Mouse (Mus musculus): Measurements from ENCODE around the gene Anxa7.
A peak's percentile ranks its signal among the peaks of the same experiment; 100 is the strongest.

The Anxa7 gene

DNA sequence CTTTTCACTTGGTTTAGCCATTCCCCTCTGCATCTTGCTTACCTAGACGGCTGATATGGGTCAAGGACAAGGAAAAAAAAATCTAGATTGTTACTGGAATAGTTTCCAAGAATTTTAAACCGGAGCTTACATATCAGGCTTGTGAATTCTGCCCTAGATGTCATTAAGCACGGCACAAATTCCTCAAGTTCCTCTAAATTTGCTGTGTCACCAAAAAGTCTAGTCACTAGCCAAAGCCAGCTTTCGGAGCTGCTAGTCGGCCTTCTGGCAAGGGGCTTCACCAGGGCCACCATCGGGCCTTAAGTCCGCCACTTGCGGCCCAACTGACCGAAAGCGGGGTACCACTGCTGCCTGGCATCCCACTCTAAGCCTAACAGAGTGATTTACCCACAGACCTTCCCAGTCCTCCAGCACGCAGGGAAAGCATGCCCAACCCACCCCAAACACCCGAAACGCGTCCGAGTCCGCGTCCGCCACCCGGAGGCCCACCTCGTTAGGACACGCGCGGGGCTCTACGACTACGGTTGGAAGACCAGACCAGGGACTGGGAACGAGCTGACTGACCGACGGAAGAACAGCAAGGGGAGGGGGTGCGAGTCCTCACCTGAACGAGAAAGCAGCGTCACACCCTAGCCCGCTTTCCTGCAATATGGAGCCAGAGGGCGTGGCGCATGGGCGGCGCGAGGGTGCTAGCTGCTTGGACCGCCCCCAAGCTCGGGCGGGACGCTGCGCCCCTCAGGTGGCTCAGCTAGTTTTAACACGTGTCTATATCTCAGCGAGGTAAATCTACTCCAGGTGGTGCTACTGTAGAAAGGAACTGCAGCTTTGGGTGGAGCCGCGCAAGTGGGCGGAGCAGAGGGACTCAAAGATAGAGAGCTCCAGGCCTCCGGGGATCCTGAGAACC, at the start of gene Anxa7:
Gene Anxa7 (minus strand): TSS at position 843 of the 904 bp plus-strand sequence.
- peak; percentile 81 to 85 for DNase-seq

- no peak for DNase-seq
Observed at GRCm38 (mm10) chr14:20529643-20530042, 49.7 kb upstream of the Anxa7 start.

- no peak for DNase-seq
Observed at GRCm38 (mm10) chr14:20520179-20520578, 40.2 kb upstream of the Anxa7 start.

GRCm38 (mm10) chr14:20508424-20508823, 28.5 kb upstream of the Anxa7 start:
- DNase-seq: no peak

DNA sequence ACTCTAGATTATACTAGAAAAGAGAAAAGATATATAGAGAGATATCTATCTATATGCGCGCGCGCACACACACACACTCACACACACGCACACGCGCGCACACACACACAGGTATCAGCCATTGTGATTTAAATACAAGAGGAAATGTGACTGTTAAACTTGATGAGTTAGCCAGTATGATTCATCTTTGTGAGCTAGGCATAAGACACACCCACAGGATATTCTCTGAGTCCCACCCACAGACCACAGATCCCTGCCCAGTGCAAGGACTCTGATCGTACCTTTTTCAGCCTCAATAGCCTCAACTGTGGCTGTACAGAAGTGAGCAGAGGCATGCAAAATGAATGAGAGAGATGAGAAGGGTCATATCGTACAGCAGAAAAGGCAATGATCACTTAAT, 23.0 kb upstream of the Anxa7 start:
- DNase-seq: no peak

GRCm38 (mm10) chr14:20499982-20500381, 20.0 kb upstream of the Anxa7 start:
- no peak for DNase-seq

GRCm38 (mm10) chr14:20496603-20497002, 16.7 kb upstream of the Anxa7 start, which contains the start of gene Mss51:
Gene Mss51, minus strand, starts transcription at chr14:20496901.
- no peak for DNase-seq

GRCm38 (mm10) chr14:20486031-20486430, 6.1 kb upstream of the Anxa7 start:
- no peak for DNase-seq

- no peak for DNase-seq
Observed at GRCm38 (mm10) chr14:20482051-20482751, 2.3 kb upstream of the Anxa7 start.

- peak in 1 of 2 experiments; percentile 32 for DNase-seq
Observed at GRCm38 (mm10) chr14:20481211-20481610, 1.3 kb upstream of the Anxa7 start.

- DNase-seq: no peak
Observed at GRCm38 (mm10) chr14:20480195-20480579, 254 bp upstream of the Anxa7 start.

DNA sequence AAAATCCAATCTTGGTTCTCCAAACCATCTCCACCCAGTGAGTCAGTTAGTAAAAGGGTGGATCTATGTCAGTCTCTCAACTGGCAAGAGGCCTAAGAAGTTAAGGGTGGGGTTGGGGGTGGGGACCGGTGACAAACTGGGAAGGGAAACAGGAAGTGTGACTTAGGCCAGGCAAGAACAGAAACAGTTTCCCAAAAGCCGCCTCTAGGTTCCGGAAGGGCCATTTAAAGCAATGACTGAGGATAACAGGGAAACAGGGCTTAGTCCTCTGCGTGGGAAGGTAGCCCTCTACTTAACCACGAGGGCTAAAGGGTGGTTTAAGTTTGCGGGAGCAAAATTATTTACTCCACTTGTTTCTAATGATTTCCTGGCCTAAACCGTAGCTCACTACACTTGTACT, 1.1 kb downstream of the Anxa7 start:
- peak; percentile 9 to 14 for DNase-seq

GRCm38 (mm10) chr14:20478385-20478784, 1.5 kb downstream of the Anxa7 start:
- peak; percentile 17 to 50 for DNase-seq

DNA sequence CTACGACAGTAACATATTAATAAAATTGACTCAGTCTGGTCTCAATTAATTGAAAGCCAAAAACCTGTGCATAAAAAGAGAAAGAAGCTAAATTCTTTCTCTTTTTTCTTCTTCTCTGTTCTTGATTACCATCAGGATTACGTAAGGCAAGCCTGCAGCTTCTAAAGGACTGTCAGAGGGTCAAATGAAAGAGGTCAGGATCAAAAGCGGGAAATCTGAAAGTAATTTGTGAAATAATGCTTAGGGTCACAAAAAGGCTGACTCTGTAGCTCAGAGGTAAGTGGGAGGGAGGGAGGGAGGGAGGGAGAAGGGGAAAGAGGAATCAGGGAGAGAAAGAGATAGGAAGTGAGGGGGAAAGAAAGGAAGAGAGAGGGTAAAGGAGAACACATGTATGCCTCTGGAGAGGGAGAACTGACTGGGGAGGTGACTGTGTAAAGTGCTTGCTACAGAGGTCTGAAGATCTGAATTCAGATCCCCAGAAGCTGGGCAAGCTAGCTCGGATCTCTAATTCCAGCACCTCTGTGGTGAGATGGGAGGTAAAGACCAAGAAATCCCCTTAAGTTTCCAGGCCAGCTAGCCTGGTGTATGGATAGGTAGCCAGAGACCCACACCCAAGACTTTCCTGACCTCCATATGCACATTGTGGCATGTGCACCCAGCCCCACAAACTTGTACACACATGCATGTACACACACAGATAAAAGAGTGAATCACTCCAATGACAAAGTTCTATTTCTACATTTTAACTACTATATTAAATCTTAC, 2.5 kb downstream of the Anxa7 start:
- no peak for DNase-seq

DNA sequence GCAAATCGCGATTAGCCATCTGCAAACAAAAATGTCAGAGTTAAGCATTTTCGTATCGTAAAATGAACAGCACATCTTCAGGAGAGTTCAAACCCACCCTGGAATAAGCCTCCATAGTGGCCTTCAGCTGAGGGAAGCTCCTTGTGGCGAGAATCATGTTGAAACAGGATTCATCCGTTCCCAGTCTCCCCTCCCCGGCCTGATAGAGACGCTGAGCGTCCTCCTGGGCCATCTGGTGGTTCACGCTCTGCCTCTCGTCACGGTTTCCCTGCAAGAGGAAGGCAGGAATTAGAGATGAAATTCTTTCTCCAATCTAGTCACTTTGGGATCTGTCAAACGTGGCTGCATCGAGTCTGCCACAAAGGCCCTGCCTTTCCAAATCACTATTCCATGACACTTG, 19.7 kb downstream of the Anxa7 start:
- DNase-seq: no peak

- DNase-seq: no peak
Observed at GRCm38 (mm10) chr14:20458378-20458777, 21.6 kb downstream of the Anxa7 start.

DNA sequence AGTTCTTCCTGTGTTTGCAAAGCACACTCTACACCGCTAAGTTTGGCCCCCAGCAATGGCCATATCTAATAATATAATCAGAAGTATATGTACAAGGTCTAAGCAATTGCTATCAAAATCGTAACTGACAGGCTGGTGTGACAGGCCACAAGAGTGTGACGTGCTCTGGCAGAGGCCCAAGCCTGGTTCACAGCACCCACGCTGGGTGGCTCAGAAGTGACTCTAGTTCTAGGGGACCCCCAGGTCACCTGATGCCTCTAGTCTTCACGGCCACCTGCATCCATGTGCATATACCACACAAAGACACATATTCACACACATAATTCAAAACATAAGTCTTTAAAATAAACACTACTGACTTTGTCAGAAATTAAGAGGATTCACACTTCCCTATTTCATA, 27.0 kb downstream of the Anxa7 start:
- no peak for DNase-seq

- peak; percentile 39 to 57 for DNase-seq
Observed at GRCm38 (mm10) chr14:20451765-20452331, 28.1 kb downstream of the Anxa7 start, which contains the start of gene Cfap70. Gene Cfap70, minus strand, starts transcription at chr14:20452226.

DNA sequence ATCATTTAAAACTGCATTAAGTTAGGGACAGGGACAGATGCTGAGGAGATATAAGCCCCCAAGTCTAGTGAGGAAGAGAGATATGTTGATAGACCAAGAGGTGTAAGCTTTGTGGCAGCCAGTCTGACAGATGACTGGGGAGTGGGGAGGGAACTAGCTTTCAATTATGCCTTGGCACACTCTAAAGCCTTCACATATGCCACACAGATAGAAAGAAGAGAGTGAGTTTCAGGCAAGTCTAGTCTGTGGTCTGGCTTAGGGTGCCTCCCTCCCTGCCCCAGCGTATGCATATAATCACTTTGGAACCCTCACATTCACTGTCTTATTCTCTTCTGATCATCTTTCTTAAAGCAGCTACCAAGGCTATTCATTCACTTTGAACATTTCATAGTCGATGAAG, 28.6 kb downstream of the Anxa7 start:
- DNase-seq: no peak

DNA sequence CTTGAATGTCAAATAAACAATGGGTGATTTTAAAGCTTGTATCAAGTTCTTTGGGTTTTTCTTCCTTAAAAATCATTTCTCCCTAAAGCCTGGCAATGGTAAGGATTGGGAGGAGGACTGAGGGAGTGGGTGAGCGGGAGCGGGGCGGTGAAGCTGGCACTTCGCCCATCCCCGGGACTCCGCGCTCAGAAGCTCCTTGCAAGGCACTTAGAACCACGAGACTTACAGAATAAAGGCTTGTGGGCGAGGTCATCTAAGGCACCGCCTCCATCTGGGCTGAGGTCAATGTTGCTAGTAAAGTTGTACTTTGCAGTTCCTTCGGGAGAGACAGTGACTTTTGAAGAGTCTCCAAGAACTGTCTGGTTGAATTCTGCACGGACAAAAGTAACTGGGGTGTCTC, 32.7 kb downstream of the Anxa7 start:
- DNase-seq: no peak

- no peak for DNase-seq
Observed at GRCm38 (mm10) chr14:20442252-20442651, 37.7 kb downstream of the Anxa7 start.

GRCm38 (mm10) chr14:20436976-20437375, 43.0 kb downstream of the Anxa7 start:
- DNase-seq: no peak

- DNase-seq: no peak
Observed at GRCm38 (mm10) chr14:20432420-20432819, 47.5 kb downstream of the Anxa7 start.
